Mouse (Mus musculus): ENCODE results near the gene Megf8. TPM values are rescaled to one million over a fixed set of nuclear protein-coding genes. Genes with fewer than 3 reads are reported as not detected.

The Megf8 gene
- polyA plus RNA-seq, 1 experiment, result 69.3 TPM

DNA sequence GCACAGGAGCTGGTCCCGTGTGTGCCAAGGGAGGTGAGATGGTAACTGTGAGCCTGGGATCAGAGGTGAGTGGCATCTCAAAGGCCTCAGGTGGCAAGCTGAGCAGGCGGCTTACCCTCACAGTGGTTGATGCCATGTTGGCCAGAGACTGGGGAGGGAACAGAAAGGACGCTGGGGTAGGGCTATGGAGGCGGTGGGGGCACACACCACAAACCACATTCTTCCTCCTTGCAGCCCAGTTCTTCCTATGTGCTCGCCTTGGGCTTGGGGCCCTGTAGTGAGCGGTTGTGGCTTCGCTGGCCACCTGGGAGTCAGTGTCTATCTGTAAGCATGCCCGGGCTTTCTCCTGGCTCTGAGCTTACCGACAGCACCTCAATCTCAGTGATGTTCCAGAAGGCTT, 67.9 kb downstream of the Megf8 start:
- Histone ChIP-seq H3K4me3 (ENCODE audit: insufficient read depth, low read length) (no peak overlapping the region), H3K27ac (ENCODE audit: insufficient read depth, low read length) (no peak overlapping the region), H3K4me1 (ENCODE audit: control insufficient read depth, insufficient read depth, low read length) (no peaks in the 10 kb centered on the region)
- TF ChIP-seq CTCF (IDR thresholded peaks at IDR 0.05; ENCODE audit: extremely low read depth, insufficient read depth, low read length), result no peak

DNA sequence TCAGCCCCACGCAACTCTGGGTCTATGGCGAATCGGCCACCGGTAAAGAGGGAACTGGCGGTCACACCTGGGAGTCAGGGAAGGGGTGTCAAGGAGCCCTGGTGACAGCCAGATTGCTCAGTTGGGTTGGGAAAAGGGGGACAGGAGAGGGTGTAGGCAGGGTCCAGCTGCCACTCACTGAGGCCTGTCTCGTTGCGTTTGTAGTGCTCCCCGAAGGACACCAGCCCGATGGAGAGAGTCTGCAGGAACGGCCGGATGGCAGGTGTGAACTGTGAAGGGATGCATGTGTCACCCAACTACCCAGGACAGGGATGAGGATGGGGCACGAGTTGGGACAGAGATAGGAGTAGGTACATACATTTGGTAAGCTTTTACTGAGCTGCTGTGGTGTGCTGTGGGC, 68.3 kb downstream of the Megf8 start:
- H3K4me1 ChIP-seq (ENCODE audit: control insufficient read depth, insufficient read depth, low read length), result no peaks in the 10 kb centered on the region
- H3K27ac ChIP-seq (ENCODE audit: insufficient read depth, low read length), result no peak overlapping the region
- TF ChIP-seq POLR2A (IDR thresholded peaks at IDR 0.05; ENCODE audit: extremely low read depth, insufficient read depth, low read length), result no peak
- TF ChIP-seq CTCF (IDR thresholded peaks at IDR 0.05; ENCODE audit: extremely low read depth, insufficient read depth, low read length), result no peak
- no peak overlapping the region for H3K4me3 ChIP-seq (ENCODE audit: insufficient read depth, low read length)

DNA sequence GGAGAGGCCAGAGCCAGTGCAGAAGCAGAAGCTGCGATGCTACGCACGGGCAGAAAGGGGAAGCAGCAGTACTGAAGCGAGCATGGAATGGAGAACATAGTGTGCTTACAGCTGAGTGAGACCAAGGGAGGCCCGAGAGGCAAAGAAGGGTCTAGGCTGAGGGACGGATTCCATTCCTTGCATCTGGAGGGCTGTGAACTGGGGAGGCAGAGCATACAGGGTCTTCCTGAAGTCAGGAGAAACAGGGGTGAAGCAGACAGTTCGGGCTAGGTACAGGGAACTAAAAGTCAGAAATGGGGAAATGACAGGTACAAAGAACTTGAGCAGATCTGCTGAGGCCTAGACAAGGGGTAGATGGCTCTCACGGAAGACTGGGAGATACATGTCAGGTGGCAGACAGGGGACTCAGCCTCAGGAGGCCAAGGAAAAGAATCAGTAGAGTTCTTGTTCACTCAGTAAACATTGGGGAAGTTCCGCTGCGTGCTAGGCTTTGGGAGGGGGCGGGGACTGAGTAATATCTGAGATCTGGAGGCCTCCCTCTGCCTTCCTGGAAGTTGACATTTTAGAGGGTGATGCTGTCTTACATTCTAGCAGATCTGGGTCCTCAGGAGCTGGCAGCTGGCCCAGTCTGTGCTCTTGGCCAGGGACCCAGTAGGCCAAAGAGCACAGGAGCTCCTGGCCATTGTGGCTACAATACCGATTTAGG, 69.0 kb downstream of the Megf8 start:
- Histone ChIP-seq H3K27ac (ENCODE audit: insufficient read depth, low read length) (peak overlapping the region; percentile 8; the same call in 1 of the 2 replicates), H3K4me1 (ENCODE audit: control insufficient read depth, insufficient read depth, low read length) (no peaks in the 10 kb centered on the region), H3K4me3 (ENCODE audit: insufficient read depth, low read length) (no peak overlapping the region)
- TF ChIP-seq CTCF (IDR thresholded peaks at IDR 0.05; ENCODE audit: extremely low read depth, insufficient read depth, low read length), result no peak
- no peak for TF ChIP-seq POLR2A (IDR thresholded peaks at IDR 0.05; ENCODE audit: extremely low read depth, insufficient read depth, low read length)

DNA sequence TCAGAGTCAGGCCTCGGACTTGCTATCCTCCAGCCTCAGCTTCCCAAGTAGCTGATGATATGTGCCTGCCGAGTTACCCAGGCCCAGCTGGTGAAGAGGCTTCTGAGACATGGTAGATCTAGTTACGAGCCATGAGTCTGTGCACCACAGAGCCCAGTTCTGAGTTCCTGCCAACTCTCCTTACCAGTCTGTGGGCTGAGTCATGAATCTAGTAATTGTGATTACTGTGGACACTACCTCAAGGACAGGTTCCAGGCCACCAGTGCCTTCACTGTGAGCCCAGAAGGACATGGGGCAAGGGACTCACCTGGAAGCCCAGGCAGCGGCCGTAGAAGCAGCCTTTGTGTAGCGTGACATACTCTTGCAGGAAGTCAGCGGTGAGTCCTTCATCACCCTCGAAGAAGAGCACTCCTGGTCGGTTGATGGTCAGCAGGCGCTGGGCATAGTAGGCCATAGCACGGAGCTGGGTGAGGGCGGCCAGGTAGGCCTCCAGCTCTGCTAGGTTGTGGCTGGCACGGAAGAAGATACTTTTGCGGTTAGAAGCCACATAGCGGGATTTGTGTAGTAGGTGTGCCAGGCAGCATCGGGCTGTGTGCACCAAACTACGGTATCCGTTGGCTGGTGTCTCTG, 71.0 kb downstream of the Megf8 start:
- H3K4me1 ChIP-seq (ENCODE audit: control insufficient read depth, insufficient read depth, low read length), result peaks cover 4% of the 10 kb centered on the region; the same call in 1 of the 2 replicates
- H3K27ac ChIP-seq (ENCODE audit: insufficient read depth, low read length), result no peak overlapping the region
- 0 out of 2 replicates have a peak overlapping the region, but pooled peaks have one; percentile 3 for H3K4me3 ChIP-seq (ENCODE audit: insufficient read depth, low read length)

DNA sequence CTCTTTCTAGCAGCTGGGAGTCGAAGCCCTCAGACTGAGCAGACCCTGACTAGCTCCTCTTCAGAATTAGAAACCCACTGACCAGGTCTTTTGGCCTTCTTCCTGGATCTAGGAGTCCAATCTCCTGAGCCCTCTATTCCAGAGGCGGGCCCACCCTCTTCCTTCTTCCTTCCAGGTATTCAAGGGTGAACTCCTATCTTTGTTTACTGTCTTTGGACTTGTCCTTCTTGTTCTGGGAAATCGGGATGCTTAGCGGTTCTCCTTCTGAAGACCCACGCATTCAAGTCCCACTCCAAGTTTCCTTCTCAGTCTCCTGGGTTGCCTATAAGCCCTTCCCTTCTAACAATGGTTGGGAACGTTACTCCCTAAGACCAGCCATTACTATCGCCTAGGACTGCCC, 72.0 kb downstream of the Megf8 start:
- peaks cover 7% of the 10 kb centered on the region for H3K4me1 ChIP-seq (ENCODE audit: control insufficient read depth, insufficient read depth, low read length)
- TF ChIP-seq POLR2A (IDR thresholded peaks at IDR 0.05; ENCODE audit: extremely low read depth, insufficient read depth, low read length) (no peak), CTCF (IDR thresholded peaks at IDR 0.05; ENCODE audit: extremely low read depth, insufficient read depth, low read length) (no peak)

More for the DNA sequence above, 71.0 kb downstream of the Megf8 start:
- TF ChIP-seq POLR2A (IDR thresholded peaks at IDR 0.05; ENCODE audit: extremely low read depth, insufficient read depth, low read length) (no peak), CTCF (IDR thresholded peaks at IDR 0.05; ENCODE audit: extremely low read depth, insufficient read depth, low read length) (no peak)

DNA sequence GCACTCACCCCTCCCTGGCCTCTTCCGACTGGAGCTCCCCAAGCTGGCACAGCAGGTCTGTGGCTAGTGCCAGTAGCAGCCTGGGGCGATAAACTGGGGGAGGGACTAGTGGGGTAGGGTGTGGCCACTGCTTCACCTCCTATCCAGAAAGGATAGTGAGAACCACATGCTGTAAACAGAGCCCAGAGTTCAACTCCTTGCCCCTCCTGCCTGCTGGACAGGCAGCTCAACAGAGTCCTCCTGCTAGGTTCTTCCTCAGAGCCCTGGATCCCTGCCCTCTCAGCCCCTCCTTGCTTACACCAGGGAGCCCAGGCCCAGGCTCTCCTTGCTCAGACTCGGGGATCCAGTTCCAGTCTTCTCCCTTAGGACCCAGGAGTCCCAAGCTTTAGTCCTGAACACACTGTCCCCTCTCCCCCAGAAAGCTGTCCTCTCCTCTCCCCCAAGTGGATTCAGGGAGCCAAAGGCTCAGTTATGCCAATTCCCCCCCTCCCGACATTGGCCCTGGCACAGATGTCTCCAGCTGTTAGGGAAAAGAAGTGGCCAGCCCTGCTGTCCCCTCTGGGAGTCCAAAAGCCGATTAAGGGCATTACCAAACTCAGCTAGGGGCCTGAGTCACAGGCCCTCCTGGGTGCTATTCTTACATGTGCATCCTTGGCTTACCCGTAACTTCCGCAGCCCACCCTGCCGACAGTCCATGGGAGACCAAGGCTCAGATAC, 73.2 kb downstream of the Megf8 start:
- TF ChIP-seq CTCF (IDR thresholded peaks at IDR 0.05; ENCODE audit: extremely low read depth, insufficient read depth, low read length) (no peak), POLR2A (IDR thresholded peaks at IDR 0.05; ENCODE audit: extremely low read depth, insufficient read depth, low read length) (no peak)
- Histone ChIP-seq H3K4me3 (ENCODE audit: insufficient read depth, low read length) (no peak overlapping the region), H3K4me1 (ENCODE audit: control insufficient read depth, insufficient read depth, low read length) (peaks cover 8% of the 10 kb centered on the region), H3K27ac (ENCODE audit: insufficient read depth, low read length) (peak overlapping the region; percentile 72)

More for the DNA sequence above, 72.0 kb downstream of the Megf8 start:
- Histone ChIP-seq H3K27ac (ENCODE audit: insufficient read depth, low read length) (no peak overlapping the region), H3K4me3 (ENCODE audit: insufficient read depth, low read length) (no peak overlapping the region)

DNA sequence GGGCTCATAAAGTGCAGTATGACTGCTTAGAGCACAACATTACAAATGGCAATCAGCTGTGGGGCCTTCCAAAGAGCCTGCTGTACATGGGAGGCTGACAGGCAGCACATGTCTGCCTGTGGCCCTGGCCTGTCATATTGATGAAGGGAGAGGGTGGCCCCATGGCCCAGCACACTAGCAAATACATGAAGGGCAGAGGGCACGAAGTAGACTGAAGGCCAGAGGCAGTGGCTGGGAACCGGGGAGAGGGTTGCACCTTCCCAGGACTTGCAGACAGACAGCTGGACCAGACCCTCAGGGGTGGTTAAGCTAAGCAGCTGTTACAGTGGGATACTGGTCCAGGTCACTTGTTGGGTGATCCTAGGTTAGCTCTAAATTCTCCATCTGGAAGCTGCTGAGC, 74.0 kb downstream of the Megf8 start:
- TF ChIP-seq POLR2A (IDR thresholded peaks at IDR 0.05; ENCODE audit: extremely low read depth, insufficient read depth, low read length), result no peak
- TF ChIP-seq CTCF (IDR thresholded peaks at IDR 0.05; ENCODE audit: extremely low read depth, insufficient read depth, low read length), result no peak
- Histone ChIP-seq H3K4me1 (ENCODE audit: control insufficient read depth, insufficient read depth, low read length) (peaks cover 8% of the 10 kb centered on the region), H3K27ac (ENCODE audit: insufficient read depth, low read length) (peak overlapping the region; percentile 32; the same call in 1 of the 2 replicates), H3K4me3 (ENCODE audit: insufficient read depth, low read length) (no peak overlapping the region)

- TF ChIP-seq POLR2A (IDR thresholded peaks at IDR 0.05; ENCODE audit: extremely low read depth, insufficient read depth, low read length) (no peak), CTCF (IDR thresholded peaks at IDR 0.05; ENCODE audit: extremely low read depth, insufficient read depth, low read length) (no peak)
- H3K4me3 ChIP-seq (ENCODE audit: insufficient read depth, low read length), result no peak overlapping the region
- peaks cover 8% of the 10 kb centered on the region for H3K4me1 ChIP-seq (ENCODE audit: control insufficient read depth, insufficient read depth, low read length)
- H3K27ac ChIP-seq (ENCODE audit: insufficient read depth, low read length), result no peak overlapping the region
These were observed 75.0 kb downstream of the Megf8 start for GRCm38 (mm10) chr7:25391856-25392453.

GRCm38 (mm10) chr7:25392851-25393250, 75.9 kb downstream of the Megf8 start:
- TF ChIP-seq POLR2A (IDR thresholded peaks at IDR 0.05; ENCODE audit: extremely low read depth, insufficient read depth, low read length), result no peak
- TF ChIP-seq CTCF (IDR thresholded peaks at IDR 0.05; ENCODE audit: extremely low read depth, insufficient read depth, low read length), result no peak
- H3K4me3 ChIP-seq (ENCODE audit: insufficient read depth, low read length), result no peak overlapping the region
- peaks cover 8% of the 10 kb centered on the region for H3K4me1 ChIP-seq (ENCODE audit: control insufficient read depth, insufficient read depth, low read length)
- H3K27ac ChIP-seq (ENCODE audit: insufficient read depth, low read length), result 0 out of 2 replicates have a peak overlapping the region, but pooled peaks have one; percentile 1
